23 mouse cellular contexts compared by ENCODE assay signal in genomic region chr13:73516886-73517285, GRCm38 (mm10). TPM values are rescaled to one million over a fixed set of nuclear protein-coding genes. Genes with fewer than 3 reads are reported as not detected.
"Had no signal": no experiment of that assay in that cellular context is flagged by ENCODE, and none has a peak within 500 bp of the region (broad histone marks: within the 10 kb centered on the region; RNA-seq: fewer than 3 reads in every experiment).

No protein-coding gene starts in this region.

- H3K4me2 ChIP-seq: lung, embryonic 14.5 days; midbrain, embryonic 13.5 days; neural tube, embryonic 13.5 days; stomach, embryonic 15.5 days had no signal

- ATAC-seq: intestine, embryonic 16.5 days; midbrain, embryonic 13.5 days; midbrain, embryonic 16.5 days had no signal

- H3K4me3 ChIP-seq: left cerebral cortex, adult 2 months; midbrain, embryonic 10.5 days; midbrain, embryonic 13.5 days; myocyte; neural tube, embryonic 13.5 days; stomach, embryonic 15.5 days had no signal

- H3K9ac ChIP-seq: liver, embryonic 14.5 days; lung, embryonic 14.5 days; midbrain, embryonic 13.5 days; neural tube, embryonic 13.5 days; stomach, embryonic 15.5 days had no signal

- H3K4me1 ChIP-seq: midbrain, embryonic 13.5 days; neural tube, embryonic 13.5 days; stomach, embryonic 15.5 days had no signal

- DNase-seq: kidney, adult 2 months; kidney, postnatal 10 days; kidney, postnatal 36 days; layer of hippocampus, postnatal 36 days; lung, embryonic 14.5 days; lung, postnatal 14 days; retina, postnatal 1 day; right cerebral cortex, postnatal 25 days; spleen, adult 18-20 months; thymus, postnatal 25 days had no signal

- H3K27ac ChIP-seq: left cerebral cortex, adult 2 months; liver, embryonic 14.5 days; macrophage; midbrain, embryonic 10.5 days; midbrain, embryonic 13.5 days; neural tube, embryonic 13.5 days; stomach, embryonic 15.5 days had no signal

- H3K9me3 ChIP-seq: midbrain, embryonic 10.5 days; midbrain, embryonic 13.5 days; neural tube, embryonic 13.5 days; stomach, embryonic 15.5 days had no signal

- H3K27me3 ChIP-seq: midbrain, embryonic 13.5 days; neural tube, embryonic 13.5 days; stomach, embryonic 15.5 days had no signal

RNA-seq across cellular contexts. Expression of gene Slc6a3, which starts 19.7 kb away (rescaled TPM):
- total RNA-seq: monocyte, adult 5-6 weeks; neutrophil, adult 5-6 weeks had no signal
- polyA plus RNA-seq: kidney, embryonic 14.5 days; macrophage; myocyte had no signal
